Mouse (Mus musculus) gastrocnemius, postnatal 14 days (tissue): Measurements from ENCODE around the gene Rnh1. TPM values are rescaled to one million over a fixed set of nuclear protein-coding genes. Genes with fewer than 3 reads are reported as not detected.

Experiments
- DNase-seq: peaks from one replicate; pipeline ENCODE4 v3.0.0; 2021; ENCODE audit warnings: mixed read lengths
- intact Hi-C: fragments of 180-260 bp; cut with DNase I; formaldehyde crosslinking; loops from one replicate; pipeline ENCODE4 v1.15.1; 2025; ENCODE audit warnings: low total_unique reads
- microRNA-seq, 2 experiments: library from miRNA; unstranded; fragments of <30 nt; microRNA quantifications; one replicate each; pipeline ENCODE4 v1.2.0; 2021
- total RNA-seq, 2 experiments: library from RNA; stranded (reverse); gene quantifications; 2 replicates each; pipeline ENCODE4 v1.2.3; 2021

The Rnh1 gene
- total RNA-seq, 2 experiments from 2014 or later = 48.4 to 50.3 TPM

- intact Hi-C loops = no loop called here
- peak; percentile 95 for DNase-seq
Observed at GRCm38 (mm10) chr7:141122689-141123516, 49.8 kb downstream of the Rnh1 start.

DNA sequence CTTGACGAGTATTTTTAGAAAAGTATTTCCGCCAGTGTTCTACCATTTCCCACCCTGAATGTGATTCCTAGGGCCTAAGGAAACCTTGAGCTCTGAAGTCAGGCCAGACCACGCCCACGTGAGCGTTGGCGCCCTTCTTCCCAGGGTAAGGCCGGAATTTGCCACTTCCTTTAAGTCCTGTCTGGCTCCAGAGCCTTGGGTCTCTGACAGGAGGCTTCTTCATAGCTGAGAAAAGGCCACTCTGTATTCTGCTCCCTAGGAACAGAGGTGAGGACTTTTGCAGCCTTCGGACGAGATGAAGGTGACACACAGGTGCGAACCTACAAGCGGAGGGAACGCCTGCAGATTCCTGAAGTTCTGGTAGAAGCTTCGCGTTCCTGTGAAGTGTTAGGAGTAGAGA is 50.4 kb downstream of the Rnh1 start, which contains the start of gene Ptdss2:
Ptdss2 (plus strand) TSS at position 138 of the 400 bp plus-strand sequence.
- DNase-seq = no peak
- intact Hi-C loops = no loop called here

GRCm38 (mm10) chr7:141121051-141121531 is 51.6 kb downstream of the Rnh1 start:
- no peak for DNase-seq
- intact Hi-C loops = no loop called here

GRCm38 (mm10) chr7:141120605-141121004 is 52.1 kb downstream of the Rnh1 start:
- intact Hi-C loops = no loop called here

DNA sequence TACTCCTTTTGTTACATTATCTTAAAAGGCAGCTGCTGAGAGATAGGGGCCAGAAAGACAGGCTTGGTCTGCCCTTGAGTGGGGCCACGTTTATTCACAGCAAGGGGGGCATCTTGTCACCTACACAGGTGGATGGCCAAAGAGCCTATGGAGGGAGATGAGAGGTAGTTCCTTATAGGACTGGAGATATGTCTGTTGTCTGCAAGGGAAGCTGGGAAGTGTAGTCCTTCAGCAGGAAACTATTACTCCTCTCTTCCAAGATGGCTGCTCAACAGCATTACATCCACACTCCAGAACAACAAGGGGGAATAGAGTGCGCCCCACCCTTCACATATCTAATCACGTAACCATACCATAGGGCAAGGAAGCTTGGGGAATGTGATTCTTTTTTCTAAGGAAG is 53.2 kb downstream of the Rnh1 start:
- no peak for DNase-seq
- intact Hi-C loops = no loop called here

More at GRCm38 (mm10) chr7:141120605-141121004, 52.1 kb downstream of the Rnh1 start:
- DNase-seq = no peak

DNA sequence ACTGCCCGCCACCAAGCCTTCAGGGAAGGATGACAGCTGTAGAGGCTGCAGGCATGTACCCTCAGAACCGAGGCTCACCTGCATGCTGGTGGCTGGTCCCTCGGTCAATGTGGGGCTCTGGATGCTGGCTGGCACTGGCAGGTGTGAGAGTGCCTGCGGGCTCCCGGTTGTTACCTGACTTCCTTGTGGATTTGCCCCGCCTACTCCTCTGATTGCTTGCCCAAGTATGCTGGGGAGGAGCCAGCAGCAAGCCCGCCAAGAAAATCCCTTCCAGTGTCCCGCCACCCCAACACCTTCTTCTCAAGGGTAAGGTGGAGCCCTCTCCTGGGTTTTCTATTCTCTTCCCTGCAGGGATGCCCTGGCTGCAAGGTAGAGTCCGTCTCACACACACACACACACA is 55.0 kb downstream of the Rnh1 start, which contains the start of gene Ano9:
Ano9 (minus strand) TSS at position 171 of the 400 bp plus-strand sequence.
- DNase-seq = no peak
- intact Hi-C loops = no loop called here

- DNase-seq = no peak
- intact Hi-C loops = no loop called here
Observed at GRCm38 (mm10) chr7:141115874-141116273, 56.8 kb downstream of the Rnh1 start.

Small RNA genes lying within 50 kb of the gene (microRNA-seq; reads per million reads assigned to microRNA genes)
- gene Mir210 = 93.1 to 126 reads per million in 2 experiments

Other genes with a start within 250 kb of the Rnh1 start
- gene Pgghg, start 231.5 kb downstream of the Rnh1 start, total RNA-seq = 1 to 10 TPM; 6.7 to 6.9 TPM
- gene Ifitm5, start 222.6 kb downstream of the Rnh1 start, total RNA-seq = not detected
- not detected for gene Gm45717, start 216.9 kb downstream of the Rnh1 start, total RNA-seq
- 100 to 1,000 TPM in 1 of 2 experiments, 10 to 100 TPM in 1; 83.9 to 105 TPM for gene Ifitm2, start 216.9 kb downstream of the Rnh1 start, total RNA-seq
- gene Ifitm1, start 205.6 kb downstream of the Rnh1 start, total RNA-seq = 1 to 10 TPM; 1.3 to 1.4 TPM
- gene Ifitm3, start 162.1 kb downstream of the Rnh1 start, total RNA-seq = 10 to 100 TPM; 44.9 to 54.0 TPM
- gene Ifitm6, start 154.9 kb downstream of the Rnh1 start, total RNA-seq = not detected
- not detected for gene Gm17387, start 143.7 kb downstream of the Rnh1 start, total RNA-seq
- gene B4galnt4, start 111.8 kb downstream of the Rnh1 start, total RNA-seq = under 1 TPM in 1 of 2 experiments, not detected in 1; 0.23 TPM
- not detected for gene Pkp3, start 94.6 kb downstream of the Rnh1 start, total RNA-seq
- gene Sigirr, start 72.3 kb downstream of the Rnh1 start, total RNA-seq = 1 to 10 TPM; 2.8 to 3.2 TPM
- gene Ano9, start 55.1 kb downstream of the Rnh1 start, total RNA-seq = not detected
- 10 to 100 TPM; 15.5 to 21.9 TPM for gene Ptdss2, start 50.5 kb downstream of the Rnh1 start, total RNA-seq
- 100 to 1,000 TPM; 193 to 209 TPM for gene Hras, start 21.1 kb upstream of the Rnh1 start, total RNA-seq
- gene Lrrc56, start 21.3 kb upstream of the Rnh1 start, total RNA-seq = 1 to 10 TPM; 2.2 to 2.4 TPM
- not detected for gene Lmntd2, start 41.2 kb upstream of the Rnh1 start, total RNA-seq
- 1 to 10 TPM in 1 of 2 experiments, under 1 TPM in 1; 0.62 to 1.2 TPM for gene Rassf7, start 43.0 kb upstream of the Rnh1 start, total RNA-seq
- 10 to 100 TPM; 23.2 to 24.4 TPM for gene Phrf1, start 55.9 kb upstream of the Rnh1 start, total RNA-seq
- 1 to 10 TPM in 1 of 2 experiments, under 1 TPM in 1; 0.82 to 1.1 TPM for gene Irf7, start 93.6 kb upstream of the Rnh1 start, total RNA-seq
- under 1 TPM; 0.44 to 0.59 TPM for gene Cdhr5, start 103.9 kb upstream of the Rnh1 start, total RNA-seq
- 1 to 10 TPM in 1 of 2 experiments, under 1 TPM in 1; 0.92 to 1.0 TPM for gene Sct, start 106.3 kb upstream of the Rnh1 start, total RNA-seq
- under 1 TPM; 0.31 to 0.33 TPM for gene Drd4, start 119.1 kb upstream of the Rnh1 start, total RNA-seq
- 10 to 100 TPM; 15.5 to 18.9 TPM for gene Deaf1, start 154.8 kb upstream of the Rnh1 start, total RNA-seq
- 10 to 100 TPM in 1 of 2 experiments, 1 to 10 TPM in 1; 9.1 to 11.1 TPM for gene Tmem80, start 154.9 kb upstream of the Rnh1 start, total RNA-seq
- gene Eps8l2, start 166.0 kb upstream of the Rnh1 start, total RNA-seq = 1 to 10 TPM; 1.8 to 3.3 TPM
- gene Taldo1, start 219.3 kb upstream of the Rnh1 start, total RNA-seq = 100 to 1,000 TPM; 101 to 109 TPM
- 1 to 10 TPM; 6.2 to 9.6 TPM for gene Gatd1, start 241.3 kb upstream of the Rnh1 start, total RNA-seq